Mouse (Mus musculus) erythroblast, embryonic 14.5 days (primary cell): ENCODE measurements around the gene Nupl1. TPM values are rescaled to one million over a fixed set of nuclear protein-coding genes. Genes with fewer than 3 reads are reported as not detected.

Experiments used
- H3K27me3 ChIP-seq: 2 replicates; pipeline ENCODE4 v1.6.1; 2012; ENCODE audit warnings: inconsistent platforms; ENCODE audit not compliant: control insufficient read depth
- H3K36me3 ChIP-seq: 2 replicates; pipeline ENCODE4 v1.6.1; 2012; ENCODE audit warnings: mild to moderate bottlenecking, inconsistent platforms; ENCODE audit not compliant: control insufficient read depth
- H3K4me1 ChIP-seq: 2 replicates; pipeline ENCODE4 v1.6.1; 2012; ENCODE audit warnings: inconsistent platforms; ENCODE audit not compliant: control insufficient read depth
- H3K4me3 ChIP-seq: replicated peaks from 2 replicates; pipeline ENCODE3; 2012; ENCODE audit warnings: moderate library complexity, mild to moderate bottlenecking, inconsistent platforms
- H3K9me3 ChIP-seq: 2 replicates; pipeline ENCODE4 v1.6.1; 2012; ENCODE audit warnings: low read length, inconsistent platforms, mixed read lengths; ENCODE audit not compliant: control insufficient read depth
- GATA1 ChIP-seq: IDR thresholded peaks from 2 replicates; pipeline ENCODE4 v1.6.1; 2012; ENCODE audit warnings: low read length, inconsistent platforms, mixed read lengths
- TAL1 ChIP-seq: IDR thresholded peaks from 3 replicates; pipeline ENCODE4 v1.6.1; 2012; ENCODE audit warnings: low read length, inconsistent platforms, mixed read lengths
- polyA plus RNA-seq: library from polyadenylated mRNA; stranded (reverse); fragments of >175 nt; gene quantifications from 2 replicates; pipeline ENCODE4 v1.2.3, GENCODE M21; 2012

Gene Nupl1
- polyA plus RNA-seq, 1 experiment, result not detected

DNA sequence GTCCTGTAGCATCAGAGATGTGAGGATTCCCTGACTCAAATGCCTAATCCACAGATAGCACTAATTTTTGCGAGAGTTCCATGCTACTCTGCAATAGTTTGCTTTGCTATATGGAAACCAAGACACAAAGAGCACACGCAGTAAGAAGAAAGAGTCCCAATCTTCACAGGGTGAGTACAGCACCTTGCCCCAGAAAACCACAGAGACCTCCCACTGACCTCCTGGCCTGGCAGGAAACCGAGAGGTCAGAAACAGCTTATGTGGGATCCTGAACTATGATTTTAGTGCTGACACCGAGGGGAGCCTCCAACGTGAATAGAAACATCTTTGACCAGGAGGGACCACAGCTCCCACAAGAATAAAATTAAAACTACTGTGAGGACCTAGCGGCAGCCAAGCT, 113.4 kb downstream of the Nupl1 start:
- TF ChIP-seq TAL1, result no peak
- no peak for TF ChIP-seq GATA1
- H3K4me3 ChIP-seq, result no peak overlapping the region
- H3K36me3 ChIP-seq, result no peaks in the 10 kb centered on the region
- H3K4me1 ChIP-seq, result no peaks in the 10 kb centered on the region
- no peaks in the 10 kb centered on the region for H3K27me3 ChIP-seq
- no peaks in the 10 kb centered on the region for H3K9me3 ChIP-seq

DNA sequence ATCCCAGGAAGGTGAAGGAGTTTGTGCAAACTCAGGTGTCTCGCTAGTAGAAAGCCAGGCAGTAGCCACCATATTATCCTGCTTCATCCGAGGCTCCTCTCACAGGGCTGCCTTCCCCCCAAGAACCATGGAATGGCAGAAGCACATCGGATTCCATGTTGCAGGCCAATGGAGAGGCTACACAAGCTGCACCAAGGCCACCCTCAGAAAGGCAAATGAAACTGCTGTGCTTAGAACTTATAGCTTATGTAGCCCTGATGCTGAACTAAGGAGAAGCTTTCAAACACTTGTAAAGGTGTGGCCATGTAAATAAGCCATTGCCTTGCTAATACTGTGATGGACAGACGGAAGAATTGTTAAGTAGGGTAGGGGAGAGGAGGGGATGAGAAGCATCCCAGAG, 115.4 kb downstream of the Nupl1 start:
- TF ChIP-seq TAL1 (no peak), GATA1 (no peak)
- Histone ChIP-seq H3K9me3 (no peaks in the 10 kb centered on the region), H3K4me3 (no peak overlapping the region), H3K4me1 (no peaks in the 10 kb centered on the region), H3K27me3 (no peaks in the 10 kb centered on the region), H3K36me3 (no peaks in the 10 kb centered on the region)

DNA sequence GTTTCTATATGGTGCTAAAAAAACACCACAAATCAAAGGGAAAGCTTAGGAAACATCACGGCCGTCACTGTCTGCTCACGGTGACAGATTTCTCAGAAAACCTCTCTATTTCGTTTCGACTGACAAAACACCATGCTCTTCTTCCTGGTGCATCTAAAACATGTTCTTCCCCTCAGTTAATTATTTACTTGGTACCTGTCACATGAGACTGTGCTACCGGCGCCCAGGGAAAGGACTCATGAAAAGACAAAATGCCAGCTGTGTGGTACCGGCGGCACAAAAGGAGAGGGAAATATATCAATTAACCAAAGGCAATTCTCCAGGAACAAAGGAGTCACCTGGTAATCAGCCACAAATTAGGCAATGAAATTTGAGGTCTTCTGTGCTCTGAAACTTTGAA, 116.5 kb downstream of the Nupl1 start:
- no peaks in the 10 kb centered on the region for H3K4me1 ChIP-seq
- no peaks in the 10 kb centered on the region for H3K36me3 ChIP-seq
- TF ChIP-seq TAL1, result no peak
- no peak for TF ChIP-seq GATA1

More for the DNA sequence above, 116.5 kb downstream of the Nupl1 start:
- no peaks in the 10 kb centered on the region for H3K9me3 ChIP-seq
- H3K27me3 ChIP-seq, result no peaks in the 10 kb centered on the region
- H3K4me3 ChIP-seq, result no peak overlapping the region

Other genes starting within 250 kb of the Nupl1 start
- 0.01 TPM in 1 of 2 replicates, not detected in the other for gene Atp8a2, start 54.3 kb downstream of the Nupl1 start, polyA plus RNA-seq
- 0.37 and 0.49 TPM in 2 replicates for gene Gm49336, start 76 bp upstream of the Nupl1 start, polyA plus RNA-seq
- 0.15 and 0.20 TPM in 2 replicates for gene Mtmr6, start 13.8 kb upstream of the Nupl1 start, polyA plus RNA-seq
- not detected in 2 replicates for gene Amer2, start 121.8 kb upstream of the Nupl1 start, polyA plus RNA-seq